Mouse (Mus musculus): Measurements from ENCODE around the gene Col6a1. TPM values are rescaled to one million over a fixed set of nuclear protein-coding genes. Genes with fewer than 3 reads are reported as not detected.

Col6a1 gene
- polyA plus RNA-seq, 1 experiment from 2014 or later: 34.3 TPM

DNA sequence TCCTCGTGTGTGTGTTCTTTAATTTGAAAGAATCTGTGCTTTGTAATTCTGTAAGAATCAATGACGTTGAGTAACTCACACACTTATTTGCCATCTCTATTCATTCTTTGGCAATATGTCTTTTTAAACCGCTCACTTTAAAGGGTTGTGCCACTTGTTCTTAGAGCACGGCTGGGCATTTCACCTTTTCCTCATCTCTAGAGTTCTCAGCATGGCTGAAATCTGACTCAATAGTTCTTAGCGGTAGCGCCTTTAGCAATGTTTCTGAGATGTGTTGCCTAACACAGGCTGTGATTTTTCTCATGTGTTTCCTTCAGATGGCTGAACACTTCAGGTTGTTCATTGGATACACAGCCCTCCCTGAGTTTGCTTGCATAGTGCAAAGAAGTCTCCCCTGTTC lies 51.4 kb downstream of the Col6a1 start:
- Histone ChIP-seq H3K4me3 (replicated peaks) (no peak overlapping the region), H3K9me3 (replicated peaks) (no peaks in the 10 kb centered on the region), H3K27ac (replicated peaks) (no peak overlapping the region), H3K4me1 (no peaks in the 10 kb centered on the region), H3K9ac (replicated peaks) (no peak overlapping the region), H3K27me3 (replicated peaks) (no peaks in the 10 kb centered on the region), H3K4me2 (no peak overlapping the region), H3K36me3 (no peaks in the 10 kb centered on the region)
- WGBS: 85% methylated on average over 6 of the region's 6 CpGs
- no peak for ATAC-seq (ENCODE audit: low FRiP score)

DNA sequence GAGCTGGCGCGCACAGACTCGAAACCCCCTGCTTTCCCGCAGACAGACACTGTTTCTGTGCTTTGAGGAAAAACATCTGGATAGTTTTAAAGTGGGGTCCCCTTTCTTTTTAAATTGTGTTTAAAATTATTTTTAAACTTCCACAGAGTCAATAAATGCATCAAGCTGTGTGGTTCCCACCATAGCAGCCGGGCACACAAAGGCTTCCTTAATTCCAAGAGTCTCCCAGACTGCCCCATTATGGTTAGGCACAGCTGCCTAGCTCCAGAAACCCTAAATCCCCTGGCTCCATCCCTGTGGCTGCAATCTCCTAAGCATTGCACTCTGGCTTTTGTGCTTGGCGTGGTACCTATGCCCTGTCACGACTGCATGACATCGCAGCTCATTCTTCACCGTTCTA lies 54.0 kb downstream of the Col6a1 start:
- Histone ChIP-seq H3K27me3 (replicated peaks) (no peaks in the 10 kb centered on the region), H3K36me3 (no peaks in the 10 kb centered on the region), H3K4me3 (replicated peaks) (no peak overlapping the region), H3K9ac (replicated peaks) (no peak overlapping the region), H3K4me1 (no peaks in the 10 kb centered on the region), H3K4me2 (no peak overlapping the region), H3K27ac (replicated peaks) (no peak overlapping the region), H3K9me3 (replicated peaks) (no peaks in the 10 kb centered on the region)
- WGBS: 87% methylated on average over 9 of the region's 9 CpGs
- no peak for ATAC-seq (ENCODE audit: low FRiP score)

DNA sequence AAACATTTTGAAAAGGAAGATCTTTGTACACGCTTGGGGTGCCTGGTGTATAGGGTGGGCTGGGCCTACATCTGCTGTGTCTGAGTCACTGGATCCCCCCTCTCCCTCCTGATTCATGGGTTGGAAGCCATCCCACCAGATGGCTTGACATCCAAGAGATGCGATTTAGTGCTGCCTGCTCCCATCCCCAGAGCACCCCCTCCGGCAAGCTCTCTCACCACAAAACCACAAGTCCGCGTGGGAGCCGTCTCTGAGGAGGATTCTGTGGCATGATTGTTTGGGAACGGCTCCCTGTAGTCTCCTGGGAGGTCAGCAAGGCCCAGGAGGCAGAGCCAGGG lies 57.1 kb downstream of the Col6a1 start:
- Histone ChIP-seq H3K27ac (replicated peaks) (no peak overlapping the region), H3K4me2 (no peak overlapping the region), H3K27me3 (replicated peaks) (no peaks in the 10 kb centered on the region), H3K9ac (replicated peaks) (no peak overlapping the region), H3K36me3 (no peaks in the 10 kb centered on the region), H3K4me3 (replicated peaks) (no peak overlapping the region), H3K9me3 (replicated peaks) (0 out of 2 replicates have a peak, but pooled peaks cover 6% of the 10 kb centered on the region), H3K4me1 (no peaks in the 10 kb centered on the region)
- ATAC-seq (ENCODE audit: low FRiP score): no peak
- 60% methylated on average over 7 of the region's 7 CpGs for WGBS

DNA sequence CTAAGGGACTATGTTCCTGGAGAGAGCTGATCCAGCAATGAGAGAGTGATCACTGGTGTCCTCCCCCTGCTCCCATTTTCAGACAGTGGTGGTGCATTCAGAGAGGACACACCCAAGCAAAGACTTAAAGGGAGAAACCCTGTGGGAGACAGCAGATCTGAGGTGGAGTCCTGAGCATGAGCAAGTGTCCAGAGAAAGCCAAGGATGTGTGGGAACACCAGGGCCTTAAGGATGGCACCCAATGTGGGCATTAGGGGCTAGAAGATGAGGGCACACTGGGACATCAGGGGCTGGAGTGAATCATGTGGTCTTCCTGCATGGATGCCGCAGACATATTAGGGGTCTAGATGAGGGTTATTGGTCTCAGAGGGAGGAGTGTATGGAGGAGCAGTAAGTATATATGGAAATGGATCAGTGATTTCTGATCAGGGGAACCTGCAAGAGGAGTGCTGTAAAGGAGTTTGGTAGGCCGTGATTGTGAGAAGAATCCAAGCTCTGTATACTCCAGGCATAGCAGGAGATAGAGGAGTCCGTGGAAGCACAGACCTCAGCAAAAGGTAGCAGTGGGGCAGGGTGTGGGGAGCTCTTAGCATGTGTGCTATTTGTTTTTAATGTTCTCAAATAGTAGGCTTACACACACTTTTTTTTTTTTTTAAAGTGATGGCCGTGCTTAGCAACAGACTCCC lies 57.6 kb downstream of the Col6a1 start:
- no peaks in the 10 kb centered on the region for H3K4me1 ChIP-seq
- H3K9ac ChIP-seq (replicated peaks): no peak overlapping the region
- WGBS: 90% methylated on average over 4 of the region's 4 CpGs
- H3K4me2 ChIP-seq: no peak overlapping the region
- H3K4me3 ChIP-seq (replicated peaks): no peak overlapping the region
- H3K36me3 ChIP-seq: no peaks in the 10 kb centered on the region
- no peak for ATAC-seq (ENCODE audit: low FRiP score)
- 0 out of 2 replicates have a peak, but pooled peaks cover 6% of the 10 kb centered on the region for H3K9me3 ChIP-seq (replicated peaks)
- no peak overlapping the region for H3K27ac ChIP-seq (replicated peaks)
- no peaks in the 10 kb centered on the region for H3K27me3 ChIP-seq (replicated peaks)

DNA sequence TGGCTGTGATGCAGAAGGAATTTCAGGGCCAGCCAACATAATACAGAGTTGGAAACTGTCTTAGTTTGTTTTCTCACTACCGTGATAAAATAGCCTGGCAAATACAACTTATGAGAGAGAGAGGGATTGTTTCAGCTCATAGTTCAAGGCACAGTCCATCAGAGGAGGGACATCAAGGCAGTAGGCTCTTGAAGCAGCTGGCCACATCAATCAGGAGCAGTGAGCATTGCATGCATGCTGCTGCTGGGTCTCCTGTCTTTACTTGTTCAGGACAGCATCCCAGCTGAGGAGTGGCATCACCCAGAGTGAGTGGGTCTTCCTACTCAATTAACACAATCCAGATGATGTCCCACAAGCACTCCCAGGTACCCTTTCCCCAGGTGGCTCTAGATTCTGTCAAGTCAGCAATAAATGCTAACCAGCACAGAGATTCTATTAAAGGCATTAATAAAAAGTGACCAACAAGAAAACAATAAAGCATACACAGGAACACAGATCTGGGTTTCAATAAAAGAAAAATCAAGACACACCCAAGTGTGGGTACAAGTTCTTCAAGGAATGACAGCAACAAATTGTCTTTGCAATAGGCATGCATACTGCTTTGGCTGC lies 58.7 kb downstream of the Col6a1 start:
- 91% methylated on average over 1 of the region's 1 CpGs for WGBS
- no peak for ATAC-seq (ENCODE audit: low FRiP score)
- H3K9ac ChIP-seq (replicated peaks): no peak overlapping the region
- H3K9me3 ChIP-seq (replicated peaks): 0 out of 2 replicates have a peak, but pooled peaks cover 6% of the 10 kb centered on the region
- no peaks in the 10 kb centered on the region for H3K36me3 ChIP-seq
- no peak overlapping the region for H3K4me3 ChIP-seq (replicated peaks)
- H3K4me1 ChIP-seq: no peaks in the 10 kb centered on the region
- no peaks in the 10 kb centered on the region for H3K27me3 ChIP-seq (replicated peaks)
- H3K4me2 ChIP-seq: no peak overlapping the region
- no peak overlapping the region for H3K27ac ChIP-seq (replicated peaks)

DNA sequence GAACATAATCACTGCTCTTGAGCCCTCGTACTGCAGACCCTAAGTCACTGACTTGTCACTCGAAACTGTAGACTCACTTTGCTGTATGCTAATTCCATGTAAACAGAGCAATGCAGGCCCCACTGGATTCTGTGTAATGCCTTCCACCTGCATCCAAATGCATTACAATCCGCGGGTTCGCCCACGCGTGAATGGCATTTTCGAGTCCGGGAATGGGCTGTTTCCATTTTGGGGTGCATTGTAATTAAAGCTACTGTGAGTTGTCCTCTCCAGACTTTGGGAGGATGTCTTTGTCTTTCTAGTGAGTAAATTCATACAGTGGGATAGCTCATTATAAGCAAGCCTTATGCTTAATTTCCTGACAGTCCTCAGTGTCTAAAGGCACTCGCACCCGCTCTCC lies 60.4 kb downstream of the Col6a1 start:
- ATAC-seq (ENCODE audit: low FRiP score): no peak
- H3K27ac ChIP-seq (replicated peaks): no peak overlapping the region
- no peak overlapping the region for H3K4me2 ChIP-seq
- H3K9ac ChIP-seq (replicated peaks): no peak overlapping the region
- WGBS: 91% methylated on average over 11 of the region's 11 CpGs
- no peak overlapping the region for H3K4me3 ChIP-seq (replicated peaks)
- H3K4me1 ChIP-seq: no peaks in the 10 kb centered on the region
- H3K27me3 ChIP-seq (replicated peaks): no peaks in the 10 kb centered on the region
- no peaks in the 10 kb centered on the region for H3K36me3 ChIP-seq
- 0 out of 2 replicates have a peak, but pooled peaks cover 6% of the 10 kb centered on the region for H3K9me3 ChIP-seq (replicated peaks)

DNA sequence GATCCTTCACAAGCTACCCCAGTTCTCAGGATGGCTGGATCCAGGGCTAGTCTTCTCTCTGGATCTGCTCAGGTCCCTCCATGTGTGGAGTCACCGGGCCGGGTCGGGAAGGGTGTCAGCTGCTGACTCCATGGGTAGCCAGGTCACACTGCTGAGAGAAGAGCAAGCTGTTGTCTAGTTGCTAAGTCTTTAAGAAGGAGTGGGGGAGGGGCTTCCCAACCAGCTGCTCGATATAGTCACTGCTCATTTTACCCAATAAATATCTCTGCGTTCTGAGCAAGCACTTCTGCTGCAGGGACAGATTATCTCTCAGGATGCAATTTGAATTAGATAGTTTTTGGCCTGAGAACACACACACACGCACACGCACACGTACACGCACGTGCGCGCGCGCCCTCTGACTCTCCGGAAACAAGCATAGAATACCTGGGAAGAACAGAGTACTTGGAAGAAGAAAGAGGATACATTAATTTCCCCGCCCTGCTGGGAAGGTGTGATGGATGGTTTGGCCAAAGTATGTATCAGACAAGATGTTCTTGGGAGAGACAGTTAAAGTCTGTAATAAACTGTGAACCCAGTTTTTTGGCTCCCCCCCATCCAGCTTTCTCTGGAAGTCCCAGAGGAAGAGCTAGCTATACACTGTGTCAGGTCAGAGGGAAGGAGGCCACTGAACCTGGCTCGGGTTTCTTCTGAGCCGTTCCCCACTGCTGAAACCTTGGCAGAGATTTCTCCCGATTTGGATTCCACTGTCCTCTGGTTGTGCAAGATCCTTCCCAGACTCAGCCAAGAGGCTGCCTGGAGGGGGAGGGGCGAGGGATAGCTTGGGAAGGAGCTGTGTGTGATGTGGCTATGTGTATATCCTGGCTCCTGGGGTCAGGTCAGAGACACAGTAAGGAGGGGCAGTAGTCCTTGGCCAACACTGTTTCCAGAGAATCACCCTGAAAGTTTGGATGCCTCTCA lies 61.5 kb downstream of the Col6a1 start:
- Histone ChIP-seq H3K4me1 (no peaks in the 10 kb centered on the region), H3K4me2 (no peak overlapping the region), H3K4me3 (replicated peaks) (no peak overlapping the region), H3K27me3 (replicated peaks) (no peaks in the 10 kb centered on the region), H3K27ac (replicated peaks) (no peak overlapping the region), H3K9ac (replicated peaks) (no peak overlapping the region), H3K9me3 (replicated peaks) (0 out of 2 replicates have a peak, but pooled peaks cover 6% of the 10 kb centered on the region), H3K36me3 (no peaks in the 10 kb centered on the region)
- ATAC-seq (ENCODE audit: low FRiP score): no peak
- WGBS: 83% methylated on average over 20 of the region's 20 CpGs

Other genes starting within 250 kb of the Col6a1 start
- gene Lss, start 194.6 kb downstream of the Col6a1 start, polyA plus RNA-seq (2015; fragmentation: Nextera tagmentation; extraction: Ambion mirVana): 36.7 and 45.0 TPM in 2 replicates
- not detected in 2 replicates for gene Spatc1l, start 163.9 kb downstream of the Col6a1 start, polyA plus RNA-seq (2015; fragmentation: Nextera tagmentation; extraction: Ambion mirVana)
- gene Ftcd, start 150.5 kb downstream of the Col6a1 start, polyA plus RNA-seq (2015; fragmentation: Nextera tagmentation; extraction: Ambion mirVana): 0.18 and 0.46 TPM in 2 replicates
- 28.5 and 54.7 TPM in 2 replicates for gene Col6a2, start 102.5 kb downstream of the Col6a1 start, polyA plus RNA-seq (2015; fragmentation: Nextera tagmentation; extraction: Ambion mirVana)
- gene Pcbp3, start 235.7 kb upstream of the Col6a1 start, polyA plus RNA-seq (2015; fragmentation: Nextera tagmentation; extraction: Ambion mirVana): 98.8 and 103 TPM in 2 replicates

Measured in neural tube, embryonic 15.5 days (tissue).